Mouse (Mus musculus) erythroid progenitor cell, adult 5-6 weeks (primary cell): ENCODE data around the gene Dctn1. TPM values are rescaled to one million over a fixed set of nuclear protein-coding genes. Genes with fewer than 3 reads are reported as not detected.
"Not testable (repeated sequence)": the region's sequence is repeated elsewhere in the genome, so short reads cannot be mapped to it uniquely, and the experiment has no call there.

Source experiments
- ATAC-seq: replicated peaks from 2 replicates; pipeline ENCODE4 v1.8.0; 2016; ENCODE audit warnings: moderate number of reproducible peaks, mild to moderate bottlenecking, moderate TSS enrichment, inconsistent platforms; ENCODE audit not compliant: poor library complexity, low FRiP score, severe bottlenecking
- total RNA-seq, 2 experiments: library from RNA; stranded (forward) in 1 of 2; stranded (reverse) in 1 of 2; fragments of 150-400 nt in 1 of 2; fragments of 186-747, 209-891 nt in 1 of 2; gene quantifications; 2 replicates each; pipeline versions ENCODE4 v1.2.3 to v1.2.4; 2015 to 2017; ENCODE audit warnings: low replicate concordance in 2 of 2

Gene Dctn1
- total RNA-seq, 2 experiments from 2014 or later, result 27.7 to 104 TPM

DNA sequence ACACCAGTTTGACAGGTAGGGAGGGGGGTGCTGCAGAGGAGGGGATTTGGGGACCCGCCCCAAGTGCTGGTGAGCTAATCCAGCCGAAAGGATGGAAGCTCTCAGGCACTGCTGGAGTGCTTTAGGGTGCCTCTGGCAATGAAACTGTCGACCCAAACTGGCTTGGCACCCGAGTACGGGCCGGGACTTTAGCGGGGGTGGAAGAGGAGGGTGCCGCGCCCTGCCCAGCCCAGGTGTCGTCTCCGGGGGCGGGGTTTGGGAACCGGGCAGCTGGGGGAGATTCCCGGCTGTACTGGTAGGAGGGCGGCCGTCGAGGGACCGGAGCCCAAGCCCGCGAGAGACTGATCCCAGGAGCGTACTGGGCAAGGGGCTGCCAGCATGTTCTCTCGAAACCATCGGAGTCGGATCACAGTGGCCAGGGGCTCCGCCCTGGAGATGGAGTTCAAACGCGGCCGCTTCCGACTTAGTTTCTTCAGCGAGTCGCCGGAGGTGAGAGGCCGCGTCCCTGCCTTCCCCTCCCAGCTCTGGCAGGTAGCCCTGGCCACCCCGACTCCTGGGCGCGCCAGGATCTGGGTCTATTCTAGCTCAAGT is 30.1 kb upstream of the Dctn1 start:
- no peak for ATAC-seq

GRCm38 (mm10) chr6:83136291-83136880 is 29.3 kb upstream of the Dctn1 start:
- ATAC-seq, result no peak

- ATAC-seq, result no peak
Measured at GRCm38 (mm10) chr6:83136881-83137575, 28.7 kb upstream of the Dctn1 start.

DNA sequence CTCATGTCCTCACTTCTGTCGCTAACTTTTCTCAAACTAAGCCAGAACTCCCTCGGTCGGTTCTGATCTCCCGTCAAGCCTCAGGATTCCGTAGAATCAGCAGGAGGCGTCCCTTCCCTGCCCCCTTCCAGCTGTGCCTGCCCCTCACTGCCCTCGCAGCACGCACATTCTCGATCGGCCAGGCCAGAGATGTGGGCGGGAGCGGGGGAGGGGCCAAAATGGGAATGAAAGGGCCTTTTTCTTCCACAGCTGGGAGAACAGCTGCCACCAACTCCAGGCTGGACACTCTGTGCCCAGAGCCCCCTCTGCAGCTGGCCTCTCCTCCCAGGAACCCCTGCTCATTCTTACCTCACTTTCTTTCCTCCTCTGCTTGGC is 28.2 kb upstream of the Dctn1 start:
- ATAC-seq, result no peak

- ATAC-seq, result no peak
Measured at GRCm38 (mm10) chr6:83138056-83138455, 27.7 kb upstream of the Dctn1 start.

- ATAC-seq, result no peak
Measured at GRCm38 (mm10) chr6:83140044-83140443, 25.7 kb upstream of the Dctn1 start.

- ATAC-seq, result no peak
Measured at GRCm38 (mm10) chr6:83141636-83142035, 24.1 kb upstream of the Dctn1 start.

GRCm38 (mm10) chr6:83142211-83142731 is 23.4 kb upstream of the Dctn1 start:
- ATAC-seq, result no peak

DNA sequence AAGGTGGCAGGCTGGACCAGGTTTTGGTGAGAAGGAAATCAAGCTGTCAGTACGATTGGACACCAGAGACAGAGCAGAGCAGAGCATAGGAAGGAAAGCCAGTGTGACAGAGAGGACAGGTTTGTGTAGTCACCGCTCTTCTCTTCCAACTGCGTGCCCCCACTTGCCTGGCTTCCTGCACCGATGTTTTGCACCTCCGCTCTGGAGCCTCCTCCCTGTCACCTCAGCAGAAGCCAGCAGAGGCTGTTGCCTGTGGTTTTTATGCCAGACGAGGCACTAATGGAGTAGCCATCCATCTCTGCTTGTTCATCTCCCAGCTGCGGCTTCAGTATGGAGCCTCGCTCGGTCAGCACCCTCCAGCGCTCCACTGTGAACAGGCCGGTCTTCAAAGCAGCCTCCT is 22.8 kb upstream of the Dctn1 start:
- no peak for ATAC-seq

DNA sequence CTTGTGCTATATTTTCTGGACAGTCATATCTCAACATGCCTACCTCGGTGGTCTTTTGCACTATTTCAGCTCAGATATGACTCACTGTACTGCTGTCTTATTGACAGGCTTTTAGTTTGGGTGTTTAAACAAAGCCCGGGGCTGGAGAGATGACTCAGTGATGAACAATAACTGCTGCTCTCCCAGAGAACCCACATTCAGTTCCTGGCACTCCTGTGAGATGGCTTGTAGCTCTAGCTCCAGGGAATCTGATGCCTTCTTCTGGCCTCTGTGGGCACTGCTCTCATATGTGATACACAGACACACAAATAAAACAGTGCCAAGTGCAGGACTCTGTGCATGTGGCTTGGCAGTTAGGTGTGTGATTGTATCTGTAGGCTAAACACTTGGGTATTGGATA is 20.5 kb upstream of the Dctn1 start:
- no peak for ATAC-seq

DNA sequence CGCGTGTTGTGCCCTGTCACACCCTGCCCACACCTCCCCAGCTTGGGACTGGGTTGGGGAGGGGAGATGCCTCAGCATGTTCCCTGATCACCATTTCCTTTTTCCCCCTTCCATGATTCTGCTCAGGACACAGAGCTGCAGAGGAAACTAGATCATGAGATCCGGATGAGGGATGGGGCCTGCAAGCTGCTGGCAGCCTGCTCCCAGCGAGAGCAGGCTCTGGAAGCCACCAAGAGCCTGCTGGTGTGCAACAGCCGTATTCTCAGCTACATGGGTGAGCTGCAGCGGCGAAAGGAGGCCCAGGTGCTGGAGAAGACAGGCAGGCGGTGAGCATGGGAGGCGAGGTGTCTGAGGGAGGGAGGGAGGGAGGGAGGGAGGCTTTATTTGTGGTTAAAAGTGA is 19.9 kb upstream of the Dctn1 start:
- ATAC-seq, result no peak

DNA sequence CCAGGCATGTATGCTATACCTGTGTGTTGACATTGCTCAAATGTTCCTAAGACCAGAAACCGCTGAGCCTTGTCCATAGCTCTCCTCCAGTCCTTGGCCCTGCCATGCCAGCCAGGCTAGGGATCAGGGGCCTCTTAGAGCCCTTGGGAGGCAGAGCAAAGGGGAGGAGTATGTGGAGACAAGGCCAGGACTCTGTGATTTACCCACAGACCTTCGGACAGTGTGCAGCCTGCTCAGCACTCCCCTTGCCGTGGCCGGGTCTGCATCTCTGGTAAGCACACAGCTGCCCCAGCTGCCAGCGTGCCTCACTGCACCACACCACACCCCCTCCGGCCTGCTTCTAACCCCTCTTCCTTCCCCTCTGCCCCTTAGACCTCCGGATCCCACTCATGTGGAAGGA is 18.4 kb upstream of the Dctn1 start:
- ATAC-seq, result no peak

DNA sequence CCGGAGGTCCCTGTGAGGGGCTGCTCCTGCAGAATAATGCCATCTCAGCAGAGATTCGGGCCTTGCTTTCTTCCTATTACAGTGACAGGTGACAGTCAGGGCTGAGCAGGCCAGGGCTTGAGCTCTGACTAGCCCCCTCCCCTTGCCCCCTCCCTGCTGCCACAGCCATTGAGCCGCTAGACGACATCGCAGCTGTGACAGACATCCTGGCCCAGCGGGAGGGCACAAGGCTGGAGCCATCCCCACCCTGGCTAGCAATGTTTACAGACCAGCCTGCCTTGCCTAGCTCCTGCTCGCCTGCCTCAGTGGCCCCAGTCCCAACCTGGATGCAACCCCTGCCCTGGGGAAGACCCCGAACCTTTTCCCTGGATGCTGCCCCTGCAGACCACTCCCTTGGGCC is 14.0 kb upstream of the Dctn1 start:
- ATAC-seq, result no peak

GRCm38 (mm10) chr6:83153038-83153437 is 12.7 kb upstream of the Dctn1 start:
- no peak for ATAC-seq

- no peak for ATAC-seq
Measured at GRCm38 (mm10) chr6:83153485-83153884, 12.2 kb upstream of the Dctn1 start.

DNA sequence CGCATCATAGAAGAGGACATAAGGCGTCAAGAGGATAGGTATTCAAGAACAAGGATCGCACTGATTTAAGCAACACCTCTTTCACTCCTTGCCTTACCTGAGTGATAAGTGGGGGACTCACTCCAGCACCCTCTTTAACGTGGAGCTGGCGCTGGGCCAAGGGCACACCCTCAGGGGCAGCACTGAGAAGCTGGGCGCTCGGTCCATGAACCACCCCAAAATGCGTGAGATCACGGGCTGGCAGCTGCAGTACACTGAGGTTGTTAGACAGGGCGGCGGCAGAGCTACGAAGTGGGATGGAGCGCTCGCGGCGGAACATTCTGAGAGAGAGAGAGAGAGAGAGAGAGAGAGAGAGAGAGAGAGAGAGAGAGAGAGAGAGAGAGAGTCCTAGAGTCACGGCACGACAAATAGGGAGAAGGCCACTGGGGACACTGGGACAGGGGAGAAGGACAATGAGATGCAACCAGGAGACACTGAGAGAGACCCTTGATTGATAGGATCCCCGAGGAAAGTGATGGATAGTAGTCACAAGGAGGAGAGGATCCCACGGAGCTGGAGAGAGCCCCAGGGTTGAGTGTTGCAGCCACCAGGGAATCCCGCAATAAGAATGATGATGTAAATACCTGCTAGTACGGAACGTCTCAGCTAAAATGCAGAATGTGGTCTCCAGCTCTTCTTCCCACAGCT is 10.0 kb upstream of the Dctn1 start:
- ATAC-seq, result no peak

DNA sequence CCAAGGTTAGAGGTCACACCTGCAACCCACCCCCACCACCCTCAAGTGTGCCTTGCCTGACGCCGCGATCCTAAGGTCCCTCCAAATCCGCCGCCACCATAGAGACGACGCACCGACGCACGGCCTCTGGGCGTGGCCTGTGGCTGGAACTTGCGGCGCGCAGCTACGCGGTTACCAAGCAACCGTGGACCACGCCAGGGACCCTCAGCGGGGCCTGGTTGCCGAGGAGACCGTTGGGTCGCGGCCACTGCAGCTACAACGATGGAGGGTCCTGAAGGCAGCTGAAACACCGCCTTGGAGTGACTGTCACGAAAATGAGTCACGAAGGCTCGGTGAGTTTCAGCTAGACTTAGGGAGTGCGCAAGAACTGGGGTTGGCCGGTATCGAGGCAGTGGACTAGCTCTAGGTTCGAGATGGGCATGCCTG is 9.4 kb upstream of the Dctn1 start, which contains the start of the genes Wdr54 and 1700003E16Rik:
Wdr54 (minus strand) TSS at position 139 of the 426 bp plus-strand sequence.
1700003E16Rik (plus strand) TSS at position 146 of the 426 bp plus-strand sequence.
- ATAC-seq, result 0 out of 2 replicates have a peak, but pooled peaks have one; percentile 28

GRCm38 (mm10) chr6:83159456-83159855 is 6.3 kb upstream of the Dctn1 start:
- ATAC-seq, result not testable (repeated sequence)

DNA sequence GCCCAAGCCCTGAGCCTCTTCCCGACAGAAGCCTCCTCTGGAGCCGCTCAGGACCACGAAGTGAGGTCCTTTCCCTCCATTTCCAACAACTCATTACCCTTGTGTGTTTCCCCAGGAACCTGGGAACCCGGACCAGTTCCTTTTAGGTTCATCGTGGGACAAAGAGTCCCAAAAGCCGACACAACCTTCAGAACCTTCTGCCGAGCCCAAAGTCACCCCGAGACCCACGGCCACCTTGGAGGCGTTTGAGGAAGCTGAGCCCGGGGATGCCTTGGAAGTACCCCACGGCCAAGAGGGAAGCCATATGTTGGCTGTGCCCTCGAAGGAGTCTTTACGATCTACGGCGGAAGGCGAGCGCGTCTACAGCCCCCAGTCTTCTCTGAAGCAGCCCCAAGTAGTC is 4.3 kb upstream of the Dctn1 start:
- no peak for ATAC-seq

- ATAC-seq, result no peak
Measured at GRCm38 (mm10) chr6:83161921-83162641, 3.6 kb upstream of the Dctn1 start.
